Mouse (Mus musculus) heart, adult 18-20 months (tissue): ENCODE data around the gene Acbd3. TPM values are rescaled to one million over a fixed set of nuclear protein-coding genes. Genes with fewer than 3 reads are reported as not detected.

Experiments used
- DNase-seq, 2 experiments: peaks; one replicate each; pipeline ENCODE4 v3.0.0; 2021 to 2022; ENCODE audit warnings: mixed read lengths in 1 of 2
- total RNA-seq, 2 experiments: library from RNA; stranded (reverse); gene quantifications; 2 replicates each; pipeline ENCODE4 v1.2.3; 2021

Acbd3 gene
- total RNA-seq, 2 experiments from 2014 or later: 23.3 to 24.8 TPM

DNA sequence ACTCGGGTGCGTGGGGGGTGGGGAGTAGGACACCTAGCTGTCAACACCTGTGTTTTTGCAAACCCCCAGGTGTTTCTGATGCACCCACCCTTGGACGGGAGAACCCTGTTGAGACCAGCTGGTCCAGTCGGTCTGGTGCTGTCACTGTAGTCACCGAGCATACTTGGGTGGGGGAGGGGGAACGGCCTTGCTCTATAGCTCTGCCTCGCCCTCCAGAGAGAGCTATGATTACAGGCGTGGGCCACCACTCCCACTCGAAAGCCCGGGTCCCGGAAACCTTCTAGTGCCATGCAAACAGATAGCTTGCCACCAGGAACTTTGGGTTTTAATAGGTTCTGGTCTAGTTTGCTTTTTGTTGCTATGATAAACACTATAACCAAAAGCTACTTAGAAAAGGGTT lies 36.3 kb downstream of the Acbd3 start:
- no peak for DNase-seq

DNA sequence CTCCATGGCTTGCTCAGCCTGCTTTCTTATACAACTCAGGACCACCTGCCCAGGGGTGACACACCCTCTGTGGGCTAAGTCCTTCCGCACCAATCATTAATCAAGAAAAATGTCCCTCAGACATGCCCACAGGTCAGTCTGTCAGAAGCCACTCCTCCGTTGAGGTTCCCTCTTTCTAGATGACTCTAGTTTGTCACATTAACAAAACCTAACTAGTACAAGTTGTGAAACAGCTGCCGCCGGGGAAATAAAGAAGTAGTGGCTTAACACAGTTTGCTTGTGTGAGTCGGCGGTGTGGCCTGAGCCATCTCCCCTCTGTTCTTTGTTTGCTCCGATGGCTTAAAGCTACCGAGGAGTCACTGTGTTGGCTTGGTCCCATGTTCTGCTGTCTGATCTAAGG lies 36.8 kb downstream of the Acbd3 start:
- no peak for DNase-seq

DNA sequence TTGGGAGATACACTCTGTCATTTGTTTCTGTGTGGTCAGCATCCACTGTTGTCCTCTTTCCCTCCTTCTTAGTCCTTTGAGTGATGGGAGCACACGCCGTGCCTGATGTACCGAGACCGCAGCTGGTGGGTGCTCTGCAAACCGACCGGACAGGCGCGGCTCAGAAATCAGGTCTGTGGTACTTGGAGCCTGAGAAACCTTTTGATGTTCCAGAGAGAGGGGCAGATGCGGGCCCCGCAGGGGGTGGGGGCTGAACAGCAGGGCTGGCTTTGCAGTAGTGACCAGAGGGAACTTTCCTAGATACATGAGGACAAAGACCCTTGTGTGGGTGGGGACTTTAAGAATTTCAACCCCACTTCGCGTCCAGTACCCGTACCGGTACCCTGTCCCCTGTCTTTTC lies 37.5 kb downstream of the Acbd3 start:
- no peak for DNase-seq

DNA sequence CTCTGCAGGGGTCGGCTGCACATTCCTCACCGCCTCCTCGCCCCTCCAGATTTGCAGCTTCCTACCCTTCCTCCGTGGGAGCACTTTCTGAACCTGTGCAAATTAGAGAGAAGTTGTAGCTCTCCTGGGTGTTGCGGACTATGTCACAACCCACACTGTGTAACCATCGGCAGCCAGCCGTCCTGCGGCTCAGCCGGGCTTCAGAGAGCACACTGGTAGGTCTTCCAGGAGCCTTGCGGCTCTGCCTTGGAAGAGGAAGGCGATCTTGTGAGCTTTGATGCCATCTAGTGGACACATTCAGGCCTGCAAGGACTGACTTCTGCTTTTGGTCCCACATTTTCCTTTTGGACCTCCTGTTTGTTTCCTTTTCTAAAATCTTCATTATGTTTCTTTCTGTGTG lies 38.0 kb downstream of the Acbd3 start:
- DNase-seq: peak; percentile 86 to 92

DNA sequence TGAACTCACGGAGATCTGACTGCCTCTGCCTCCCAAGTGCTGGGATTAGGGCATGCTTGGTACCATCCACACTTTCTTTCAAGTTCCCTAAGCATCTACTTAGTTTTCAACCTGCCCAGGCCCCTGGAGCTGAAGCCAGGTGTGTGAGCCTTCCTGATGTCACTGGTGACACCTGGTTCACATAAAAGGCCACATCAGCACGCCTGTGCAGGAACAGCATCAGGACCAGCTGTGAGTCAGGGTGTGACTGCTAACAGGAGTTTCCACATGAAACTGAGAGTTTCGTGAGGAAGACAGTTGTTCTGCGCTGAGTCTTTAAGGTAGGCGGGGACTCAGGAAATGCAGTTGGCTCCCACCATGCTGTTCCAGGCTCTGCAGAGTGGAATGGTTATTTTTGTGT lies 39.5 kb downstream of the Acbd3 start:
- no peak for DNase-seq

DNA sequence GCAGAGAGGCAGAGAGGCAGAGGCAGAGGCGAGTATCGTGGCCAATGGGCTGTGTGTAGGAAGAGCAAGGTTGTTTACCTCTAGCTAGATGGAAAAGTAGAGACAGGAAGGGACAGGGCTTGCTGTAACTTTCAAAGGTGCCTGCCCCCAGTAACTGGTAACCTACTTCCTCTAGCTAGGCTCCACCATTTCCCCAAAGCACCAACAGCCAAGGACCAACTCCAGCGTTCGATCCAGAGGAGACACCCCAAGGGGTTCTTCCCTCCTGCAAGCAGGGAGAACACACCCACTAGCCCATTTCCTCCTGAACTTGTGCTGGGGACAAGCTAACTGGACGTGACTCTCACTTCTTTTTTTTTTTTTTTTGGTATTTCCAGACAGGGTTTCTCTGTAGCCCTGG lies 40.7 kb downstream of the Acbd3 start:
- peak; percentile 32 to 52 for DNase-seq

DNA sequence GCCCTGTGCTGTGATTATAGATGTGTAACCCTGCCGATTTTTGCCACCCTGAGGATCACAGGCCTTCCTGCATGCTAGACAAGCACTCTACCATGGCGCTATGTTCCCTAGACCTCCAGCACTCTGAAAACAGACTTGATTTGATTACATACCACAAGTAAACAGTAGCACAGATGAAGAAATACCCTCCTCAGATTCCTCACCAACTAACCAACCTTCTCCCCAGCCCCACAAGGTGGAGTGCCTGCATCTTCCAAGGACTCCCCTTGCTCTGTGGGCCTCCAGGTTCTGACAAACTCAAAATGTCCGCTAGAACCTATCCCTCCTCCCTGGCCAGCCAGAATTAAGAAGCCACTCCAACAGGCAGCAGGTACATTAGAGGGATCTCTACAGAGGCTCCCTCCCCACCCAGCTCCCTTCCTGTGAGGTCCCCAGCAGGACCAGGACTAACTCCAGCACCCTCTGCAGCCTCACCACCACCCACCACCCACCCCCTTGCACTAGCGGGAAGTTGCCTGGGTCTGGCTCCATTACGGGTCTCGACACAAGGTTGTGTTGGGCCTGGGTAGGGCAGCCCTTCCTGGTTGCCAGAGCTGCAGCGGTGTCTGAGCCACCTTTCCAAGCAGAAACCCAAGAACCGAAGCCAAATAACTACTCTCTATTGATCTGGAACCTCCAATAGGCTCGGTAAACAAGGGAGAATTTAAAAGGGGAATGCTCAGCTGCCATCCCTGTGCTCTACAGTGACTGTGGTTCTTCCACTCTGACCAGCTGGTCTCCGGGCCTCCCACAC lies 41.9 kb downstream of the Acbd3 start:
- DNase-seq: no peak

DNA sequence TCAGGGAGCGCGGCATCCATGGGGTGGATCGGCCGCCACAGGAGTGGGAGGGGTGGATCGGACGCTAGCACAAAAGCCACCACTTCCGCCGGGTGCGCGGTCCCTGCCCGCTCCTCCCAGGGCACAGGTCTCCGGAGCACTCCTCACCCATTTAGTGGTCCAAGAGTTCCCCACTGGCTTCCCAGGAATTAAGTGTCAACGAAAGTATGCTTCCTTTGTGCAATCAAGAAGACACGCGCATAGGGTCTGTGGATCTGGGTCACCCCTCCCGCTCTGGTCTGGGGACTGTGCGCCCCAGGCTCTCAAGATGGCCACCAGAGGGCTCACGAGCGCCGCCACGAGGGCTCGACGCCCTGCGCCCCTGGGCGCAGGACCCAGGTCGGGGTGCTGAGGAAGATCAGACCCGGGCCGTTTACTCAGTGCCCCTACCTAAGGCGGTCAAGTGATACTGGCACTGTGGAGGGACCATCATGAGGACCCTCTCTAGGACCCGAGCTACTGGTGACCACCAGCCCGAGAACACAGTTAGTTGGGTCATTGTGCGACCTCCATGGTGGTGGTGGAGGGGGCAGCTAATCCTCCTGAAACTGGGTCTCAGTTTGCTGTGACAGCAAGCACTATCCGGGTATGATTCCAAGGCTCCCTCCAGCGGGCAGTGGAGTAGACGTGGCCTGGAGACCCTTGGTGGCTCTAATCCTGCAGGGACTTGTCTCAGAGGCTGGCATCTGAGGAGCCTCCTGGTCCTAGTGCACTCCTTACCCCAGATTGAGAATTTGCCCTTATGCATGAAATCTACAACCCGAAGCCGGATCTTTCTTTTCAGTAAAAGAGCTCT lies 42.7 kb downstream of the Acbd3 start:
- DNase-seq: peak; percentile 82 to 88

DNA sequence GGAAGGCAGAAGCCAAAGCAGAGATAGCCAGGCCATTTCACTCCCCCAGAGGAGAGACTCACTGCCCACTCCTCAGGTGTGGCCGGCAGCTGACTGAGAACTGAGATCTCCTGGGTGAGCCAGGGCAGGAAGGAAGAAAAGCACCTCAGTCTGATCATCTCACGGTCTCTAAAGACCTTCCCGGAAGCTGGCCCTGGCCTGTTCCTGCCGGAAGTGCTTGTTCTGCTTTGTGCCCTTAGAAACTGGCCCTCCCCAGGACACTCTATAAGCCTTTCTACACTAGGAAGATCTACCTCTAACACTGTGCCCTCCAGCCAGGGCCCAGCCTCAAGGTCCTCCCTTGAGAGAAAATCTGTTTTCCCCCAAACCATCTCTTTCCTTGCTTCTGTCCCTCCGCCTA lies 45.5 kb downstream of the Acbd3 start:
- DNase-seq: no peak

DNA sequence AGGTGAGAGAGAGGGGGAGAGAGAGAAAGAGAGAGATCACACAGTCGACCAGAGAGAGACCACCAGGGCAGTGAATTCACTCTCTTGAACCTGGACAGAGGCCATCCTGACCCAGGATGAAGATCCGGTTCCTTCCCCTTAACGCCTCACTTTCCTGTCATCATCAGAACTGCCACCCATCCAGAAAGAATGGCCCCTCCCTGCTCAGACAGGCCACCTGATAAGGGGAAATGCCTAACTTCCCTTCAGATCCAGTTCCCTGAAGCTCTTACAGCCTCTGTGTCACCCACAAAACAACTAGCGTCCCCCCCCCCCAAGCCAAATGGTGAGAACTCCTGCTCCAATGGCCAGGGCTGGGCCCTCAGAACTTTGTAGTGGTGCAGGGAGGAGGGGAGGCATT lies 45.9 kb downstream of the Acbd3 start:
- DNase-seq: no peak

DNA sequence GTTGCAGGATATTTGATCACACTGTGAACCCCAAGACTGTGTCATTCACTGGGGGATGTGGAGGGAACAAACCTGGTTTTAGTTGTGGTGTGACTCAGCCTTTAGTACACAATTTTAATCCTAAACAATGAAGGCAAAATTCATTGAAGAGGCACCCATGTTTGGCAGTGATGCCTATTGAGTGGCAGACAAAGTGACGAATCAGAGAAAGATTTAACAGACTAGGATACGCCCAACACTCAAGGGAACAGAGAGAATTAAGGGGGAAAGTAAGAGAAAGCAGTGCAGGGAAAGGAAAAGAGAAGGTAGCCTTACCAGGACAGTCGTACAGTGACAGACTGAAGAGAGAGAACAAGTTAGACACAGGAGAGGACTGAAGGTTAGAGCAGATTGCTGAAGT lies 46.4 kb downstream of the Acbd3 start:
- no peak for DNase-seq

DNA sequence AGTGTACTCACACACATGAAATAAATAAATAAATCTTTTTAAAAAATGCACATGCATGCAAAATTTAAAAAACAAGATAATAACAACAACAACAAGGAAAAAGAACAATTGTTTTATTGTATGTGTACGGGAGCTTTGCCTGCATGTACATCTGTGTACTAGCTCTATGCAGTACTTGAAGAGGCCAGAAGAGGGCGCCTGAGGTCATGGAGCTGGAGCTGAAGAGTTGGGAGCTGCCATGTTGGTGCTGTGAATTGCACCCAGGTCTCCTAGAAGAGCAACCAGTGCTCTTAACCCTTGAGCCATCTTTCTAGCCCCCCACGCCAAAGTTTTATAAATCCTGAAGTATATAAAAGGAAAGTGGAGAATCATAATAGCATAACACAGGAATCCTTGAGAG lies 48.8 kb downstream of the Acbd3 start:
- peak in 1 of 2 experiments; percentile 39 for DNase-seq

DNA sequence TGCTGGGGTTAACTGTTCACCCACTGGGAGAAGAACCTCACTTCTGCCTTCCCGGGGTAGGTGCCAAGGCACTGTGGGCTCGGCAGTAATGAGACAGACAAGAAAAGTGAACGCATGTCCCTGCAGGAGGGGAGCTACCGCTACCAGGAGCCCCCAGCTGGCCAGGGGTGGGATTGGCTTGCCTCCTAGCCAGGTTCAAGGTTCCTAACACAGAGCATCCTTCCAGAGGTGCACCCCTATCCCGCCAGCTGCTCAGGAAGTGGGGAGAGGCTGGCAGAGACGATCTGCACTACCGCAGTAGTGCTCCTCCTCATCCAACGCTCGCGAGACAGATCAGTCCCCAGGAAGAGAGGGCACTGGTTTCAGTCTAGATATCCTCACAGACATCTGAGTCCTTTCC lies 49.5 kb downstream of the Acbd3 start:
- no peak for DNase-seq

DNA sequence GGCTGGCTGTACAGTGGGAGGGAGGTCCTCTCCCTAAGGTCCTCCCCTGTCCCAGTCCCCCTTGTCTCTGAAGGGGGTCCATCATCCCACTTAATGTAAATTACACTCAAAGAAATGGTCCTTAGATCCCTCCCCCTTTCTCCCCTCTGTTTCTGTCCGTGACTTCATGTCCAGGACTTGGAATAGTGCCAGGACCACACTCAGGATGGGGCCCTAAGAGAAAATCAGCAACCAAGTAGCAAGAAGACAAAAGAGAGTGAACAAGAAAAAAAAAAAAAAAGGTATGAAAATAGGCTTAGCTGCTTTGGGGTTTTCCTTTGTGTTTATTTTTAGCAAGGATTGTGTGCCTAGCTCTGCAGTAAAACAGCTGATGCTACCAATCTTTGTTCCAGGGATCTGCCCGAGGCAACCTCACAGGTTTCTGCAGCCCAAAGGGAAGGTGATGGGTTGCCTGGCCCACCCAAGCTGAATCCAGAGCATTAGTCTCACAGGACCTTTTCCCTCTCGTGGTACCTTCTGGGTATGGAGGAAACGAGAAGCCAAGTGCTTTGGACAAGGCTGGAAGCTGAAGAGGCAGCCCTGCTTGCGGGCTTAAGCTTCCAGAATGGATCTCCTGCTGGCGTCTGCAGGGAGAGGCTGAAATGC lies 50.1 kb downstream of the Acbd3 start:
- no peak for DNase-seq

DNA sequence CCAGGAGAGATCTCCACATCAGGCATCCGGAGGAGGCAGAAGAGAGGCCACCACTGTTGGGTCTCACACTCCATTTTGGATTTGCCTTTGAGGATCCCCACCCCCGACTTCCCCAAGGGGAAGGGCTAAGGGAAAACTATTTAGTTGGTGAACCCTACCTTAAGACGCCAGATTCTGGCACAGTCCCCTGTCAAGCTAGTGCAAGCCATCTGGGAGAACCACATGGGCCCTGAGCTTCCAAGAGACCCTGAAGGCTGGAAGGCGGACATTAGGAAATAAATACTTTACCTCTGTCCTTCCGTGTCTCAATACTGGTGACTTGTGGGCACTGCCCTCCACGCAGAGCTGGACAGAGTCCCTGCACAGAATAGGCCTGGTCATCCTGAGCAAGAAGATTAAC lies 50.7 kb downstream of the Acbd3 start:
- DNase-seq: no peak

DNA sequence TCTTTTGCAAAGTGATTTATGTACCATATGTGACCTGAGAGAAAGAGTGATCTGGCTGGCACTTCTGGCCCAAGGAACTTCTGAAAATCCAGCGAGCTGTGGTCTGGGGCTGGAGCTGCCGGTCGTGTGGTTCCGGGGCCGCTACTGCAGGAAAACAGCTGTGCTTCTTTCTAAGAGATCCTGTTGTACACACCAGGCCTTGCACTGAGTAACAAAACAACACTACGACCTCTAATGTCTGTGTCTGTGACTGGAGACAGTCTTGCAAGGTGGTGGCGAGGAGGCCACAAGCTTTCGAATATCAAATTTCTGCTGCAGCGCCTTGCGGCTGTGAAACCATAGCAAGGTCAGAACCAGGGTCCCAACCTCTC lies 51.4 kb downstream of the Acbd3 start:
- DNase-seq: no peak

DNA sequence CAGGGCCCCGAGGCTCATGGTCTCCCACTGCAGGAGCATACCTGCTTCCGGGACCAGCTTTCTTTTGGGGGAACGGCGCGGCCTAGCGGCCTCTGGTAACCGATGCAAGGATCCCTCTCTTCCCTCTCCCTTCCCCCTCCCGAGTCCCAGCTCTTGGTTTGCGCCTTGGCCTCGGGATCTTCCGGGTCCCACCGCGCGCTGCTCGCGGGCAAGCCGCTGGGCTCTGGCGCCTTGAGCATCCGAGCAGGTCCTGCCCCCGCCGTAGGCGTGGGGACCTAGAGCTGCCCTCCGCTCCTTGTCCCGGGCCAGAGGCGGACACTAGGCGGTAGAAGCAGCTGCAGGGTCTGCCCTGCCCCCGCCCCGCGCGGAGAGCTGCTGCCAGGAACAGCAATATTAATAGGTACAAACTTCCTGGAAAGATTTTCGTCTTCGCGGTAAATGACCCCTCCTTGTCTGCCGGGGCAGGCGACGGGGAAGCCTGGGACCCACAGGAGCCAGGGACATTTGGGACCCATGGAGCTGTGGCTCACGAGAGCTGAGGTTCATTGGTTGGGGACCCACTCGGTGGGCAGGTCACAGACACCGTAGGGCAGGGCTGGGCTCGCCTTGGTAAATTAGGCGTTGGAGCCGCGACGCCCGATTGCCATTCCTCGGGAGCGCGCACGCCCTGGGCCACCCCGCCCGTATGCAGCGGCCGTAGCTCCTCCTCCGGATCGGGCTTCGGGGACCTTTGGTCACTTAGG lies 52.0 kb downstream of the Acbd3 start:
- DNase-seq: peak; percentile 92

DNA sequence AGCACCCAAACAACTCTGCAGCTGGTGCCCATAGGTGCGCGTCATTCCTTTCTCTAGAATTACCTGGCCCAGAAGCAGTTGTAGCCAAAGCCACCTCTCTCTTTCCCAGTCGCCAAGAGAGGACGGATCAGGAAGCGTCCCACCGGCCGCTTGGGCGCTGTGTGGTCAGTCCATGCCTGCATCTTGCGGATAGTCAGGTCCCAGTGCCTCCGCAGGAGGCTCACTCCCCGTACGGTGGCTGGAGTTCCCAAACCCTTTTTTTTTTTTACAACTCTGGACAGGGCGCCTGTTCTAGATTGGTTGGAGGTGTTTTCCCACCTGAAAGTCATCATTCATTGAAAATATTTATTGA lies 52.5 kb downstream of the Acbd3 start:
- DNase-seq: no peak

DNA sequence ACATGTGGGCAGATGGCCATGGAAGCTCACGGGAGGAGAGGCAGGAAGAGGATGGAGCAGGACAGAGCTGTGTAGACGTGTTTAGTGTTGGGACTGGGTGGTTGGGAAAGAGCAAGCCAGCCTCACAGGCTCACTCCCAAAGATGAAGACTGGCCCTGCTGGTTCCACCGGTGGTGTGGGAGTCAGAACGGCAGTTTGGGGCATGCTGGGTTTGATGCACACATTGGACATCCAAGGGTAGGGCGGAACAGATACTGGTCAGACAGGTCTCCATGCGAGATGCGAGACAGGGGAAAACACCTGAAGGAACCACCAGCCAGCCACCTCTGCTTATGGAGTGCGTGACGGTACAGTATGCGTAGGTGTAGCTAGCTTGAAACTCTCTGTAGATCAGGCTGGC lies 53.1 kb downstream of the Acbd3 start:
- DNase-seq: no peak

DNA sequence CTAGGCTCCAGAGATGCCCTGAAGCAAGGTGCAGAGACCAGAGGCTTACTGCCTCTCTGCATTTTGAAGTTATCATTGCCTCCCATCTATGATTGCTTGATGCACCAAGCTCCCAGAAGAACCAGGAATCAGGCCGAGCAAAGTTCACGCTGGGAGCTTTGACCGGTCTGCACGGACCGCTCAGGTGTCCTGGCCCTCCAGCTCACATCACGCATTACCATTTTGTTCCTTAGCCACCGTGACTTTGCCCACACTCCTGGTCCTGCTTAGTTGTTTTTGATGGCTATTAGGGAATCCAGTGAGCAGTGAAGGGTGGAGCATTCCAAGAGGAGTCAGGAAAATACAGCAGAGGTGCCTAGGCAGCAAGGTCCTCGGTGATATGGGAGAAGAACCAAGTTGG lies 54.4 kb downstream of the Acbd3 start:
- DNase-seq: no peak

DNA sequence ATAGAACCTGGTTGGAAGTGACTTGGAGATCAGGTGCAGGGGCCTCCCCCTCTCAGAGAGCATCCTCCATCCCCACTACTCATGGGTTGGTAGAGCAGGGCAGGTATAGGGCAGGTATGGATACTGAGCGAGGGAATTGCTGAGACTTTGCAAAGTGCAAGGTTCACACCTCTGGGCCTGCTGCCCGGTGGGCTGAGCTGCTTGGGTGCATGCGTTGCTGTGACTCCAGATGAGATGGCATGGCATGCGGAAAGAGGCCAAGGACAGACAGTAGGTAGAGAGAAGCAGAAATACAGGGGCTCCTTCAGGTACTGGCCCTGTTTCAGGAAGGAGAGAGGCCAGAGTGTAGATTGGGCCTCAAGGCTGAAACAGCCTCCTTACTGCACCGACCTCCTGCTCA lies 55.4 kb downstream of the Acbd3 start:
- no peak for DNase-seq

DNA sequence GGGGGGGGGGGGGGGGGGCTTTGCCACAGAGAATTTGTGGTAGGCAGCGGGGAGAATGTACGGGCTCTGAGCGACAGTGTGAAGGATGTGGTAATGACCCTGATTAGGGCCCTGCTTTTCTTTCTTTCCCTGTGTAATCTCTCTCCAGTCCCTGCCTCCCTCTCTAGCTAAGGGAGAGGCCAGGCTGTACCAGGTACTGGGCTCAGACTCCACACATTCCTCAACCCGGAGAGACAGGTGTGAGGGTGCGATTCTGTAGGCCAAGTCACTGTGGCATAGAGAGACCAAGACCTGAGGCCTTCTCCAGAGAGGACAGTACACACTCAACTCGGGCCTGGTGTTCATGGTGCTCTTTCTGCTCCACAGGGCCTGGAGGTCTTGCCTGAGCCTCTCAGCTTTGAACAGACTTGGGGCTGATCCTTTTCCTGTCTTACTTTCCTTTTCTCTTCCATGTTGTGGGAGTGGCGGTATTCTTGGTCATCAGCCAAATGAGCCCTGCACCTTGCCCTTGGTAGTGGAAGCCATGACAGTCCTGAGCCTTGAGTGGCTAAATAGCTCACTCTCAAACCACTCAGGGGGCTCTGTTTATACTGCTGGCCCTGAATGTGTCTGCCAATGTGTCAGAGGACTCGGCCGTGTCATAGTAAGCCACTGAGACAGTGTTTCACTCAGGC lies 57.2 kb downstream of the Acbd3 start:
- no peak for DNase-seq
